19 mouse cellular contexts compared by ENCODE assay signal in the genomic region with DNA sequence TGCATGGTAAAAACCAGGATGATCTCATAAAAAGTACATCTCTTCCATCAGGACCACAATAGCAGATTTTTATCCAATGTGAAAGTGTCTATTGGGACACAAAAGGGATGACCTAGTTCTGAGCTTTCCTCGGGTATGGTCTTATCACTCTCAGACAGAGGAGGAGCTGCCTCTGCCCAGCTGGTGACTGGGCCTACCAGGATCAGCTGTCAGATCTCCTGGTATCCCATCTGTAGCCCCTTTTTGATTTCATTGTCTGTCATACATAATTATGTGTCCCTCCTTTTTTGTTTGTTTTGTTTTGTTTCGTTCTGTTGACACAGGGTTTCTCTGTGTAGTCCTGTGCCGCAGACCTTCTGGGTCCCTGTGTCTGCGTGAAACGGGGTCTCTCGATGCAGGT.
"Had no signal": no experiment of that assay in that cellular context is flagged by ENCODE, and none has a peak within 500 bp of the region (broad histone marks: within the 10 kb centered on the region; RNA-seq: fewer than 3 reads in every experiment).

No protein-coding gene starts in this region.

- H3K4me3 ChIP-seq: limb, embryonic 12.5 days; liver, embryonic 13.5 days; lung, embryonic 15.5 days; midbrain, embryonic 10.5 days; midbrain, embryonic 15.5 days; neural tube, embryonic 13.5 days had no signal

- H3K4me1 ChIP-seq: liver, embryonic 13.5 days; midbrain, embryonic 10.5 days; midbrain, embryonic 15.5 days; neural tube, embryonic 13.5 days had no signal

- H3K4me2 ChIP-seq: limb, embryonic 12.5 days; liver, embryonic 13.5 days; lung, embryonic 15.5 days; midbrain, embryonic 15.5 days; neural tube, embryonic 13.5 days had no signal

- ATAC-seq: liver, postnatal 0 days; midbrain, embryonic 15.5 days had no signal

- H3K36me3 ChIP-seq: limb, embryonic 12.5 days; liver, embryonic 13.5 days; lung, embryonic 15.5 days; midbrain, embryonic 10.5 days; midbrain, embryonic 15.5 days; neural tube, embryonic 13.5 days had no signal

- H3K9ac ChIP-seq: limb, embryonic 12.5 days; liver, embryonic 13.5 days; liver, postnatal 0 days; lung, embryonic 15.5 days; midbrain, embryonic 15.5 days; neural tube, embryonic 13.5 days had no signal

- H3K9me3 ChIP-seq: limb, embryonic 12.5 days; liver, embryonic 13.5 days; lung, embryonic 15.5 days; midbrain, embryonic 10.5 days; midbrain, embryonic 15.5 days; neural tube, embryonic 13.5 days had no signal

- H3K27ac ChIP-seq: kidney, postnatal 0 days; limb, embryonic 12.5 days; liver, embryonic 13.5 days; lung, embryonic 15.5 days; midbrain, embryonic 10.5 days; midbrain, embryonic 15.5 days; neural tube, embryonic 13.5 days; stomach, postnatal 0 days had no signal

- DNase-seq: kidney, adult 9 months; kidney, postnatal 36 days; layer of hippocampus, adult 9-11 months; layer of hippocampus, postnatal 36 days; liver; liver, embryonic 13.5 days; liver, postnatal 0 days; lung, postnatal 14 days; right cerebral cortex, adult 18-20 months; right cerebral cortex, postnatal 25 days; thymus, adult 18-20 months; thymus, postnatal 14 days had no signal

- H3K27me3 ChIP-seq: limb, embryonic 12.5 days; liver, embryonic 13.5 days; lung, embryonic 15.5 days; midbrain, embryonic 15.5 days; neural tube, embryonic 13.5 days had no signal
